Mouse (Mus musculus) embryonic facial prominence, embryonic 14.5 days (tissue): ENCODE measurements at regions not wholly inside any gene's neighbourhood (a gene's known extent, or its start where the extent isn't known, plus 50 kb on each side); places are given as distances from the start of the nearest gene placed in this dataset.

Experiments
- ATAC-seq: fragments of 200-750 bp; cut with Nextera tagmentation; 2 replicates; pipeline ENCODE4 v1.8.0; 2017; ENCODE audit warnings: low read depth, moderate number of reproducible peaks, moderate TSS enrichment
- DNase-seq: peaks from one replicate; pipeline ENCODE4 v3.0.0-alpha.2; 2015; ENCODE audit warnings: low spot score
- H3K27ac ChIP-seq: fragments of 300-500 bp; sonication (generic); replicated peaks from 2 replicates; pipeline ENCODE4 v1.5.1; 2014; ENCODE audit warnings: low read depth, mild to moderate bottlenecking, low read length, moderate library complexity
- H3K27me3 ChIP-seq: fragments of 300-500 bp; sonication (generic); replicated peaks from 2 replicates; pipeline ENCODE4 v1.6.1; 2014; ENCODE audit warnings: low read length; ENCODE audit not compliant: control insufficient read depth, insufficient read depth
- H3K36me3 ChIP-seq: fragments of 300-500 bp; sonication (generic); 2 replicates; pipeline ENCODE4 v1.6.1; 2014; ENCODE audit warnings: low read length, mixed read lengths; ENCODE audit not compliant: control insufficient read depth, insufficient read depth
- H3K4me1 ChIP-seq: fragments of 300-500 bp; sonication (generic); 2 replicates; pipeline ENCODE4 v1.6.1; 2014; ENCODE audit warnings: antibody characterized with exemption, low read length; ENCODE audit not compliant: control insufficient read depth, insufficient read depth
- H3K4me2 ChIP-seq: fragments of 300-500 bp; sonication (generic); 2 replicates; pipeline ENCODE4 v1.6.1; 2014; ENCODE audit warnings: low read depth, mild to moderate bottlenecking, low read length, moderate library complexity, mixed read lengths
- H3K4me3 ChIP-seq: fragments of 300-500 bp; sonication (generic); 2 replicates; pipeline ENCODE4 v1.5.1; 2014; ENCODE audit warnings: low read depth, mild to moderate bottlenecking, low read length
- H3K9ac ChIP-seq: fragments of 300-500 bp; sonication (generic); 2 replicates; pipeline ENCODE4 v1.6.1; 2014; ENCODE audit warnings: low read depth, mild to moderate bottlenecking, low read length, moderate library complexity, mixed read lengths
- H3K9me3 ChIP-seq: fragments of 300-500 bp; sonication (generic); 2 replicates; pipeline ENCODE4 v1.6.1; 2016; ENCODE audit warnings: low read length; ENCODE audit not compliant: control insufficient read depth
- WGBS: fragments of 180-500 bp; shearing (Covaris S2); extraction: QIAGEN DNeasy Blood & Tissue Kit; methylation state at CpG from one replicate; pipeline ENCODE4 v1.1.7; 2014; 5-methylcytosine and 5-hydroxymethylcytosine counted together

- 12% methylated on average over 6 of the region's 9 CpGs for WGBS
These were observed 352.3 kb downstream of the Bcor start for GRCm38 (mm10) chrX:11807883-11808262.

GRCm38 (mm10) chrX:11808911-11809310, 351.2 kb downstream of the Bcor start:
- DNase-seq = peak; percentile 27
- Histone ChIP-seq H3K27ac (no peak overlapping the region), H3K4me2 (no peak overlapping the region), H3K9ac (no peak overlapping the region), H3K4me3 (no peak overlapping the region), H3K27me3 (peaks cover 39% of the 10 kb centered on the region), H3K36me3 (no peaks in the 10 kb centered on the region), H3K4me1 (no peaks in the 10 kb centered on the region), H3K9me3 (no peaks in the 10 kb centered on the region)
- 40% methylated on average over 8 of the region's 8 CpGs for WGBS
- ATAC-seq = no peak

More at GRCm38 (mm10) chrX:11807883-11808262, 352.3 kb downstream of the Bcor start:
- ATAC-seq (0 out of 2 replicates have a peak, but pooled peaks have one; percentile 3), DNase-seq (no peak)
- Histone ChIP-seq H3K9ac (peak overlapping the region; percentile 66), H3K27me3 (peaks cover 39% of the 10 kb centered on the region), H3K36me3 (no peaks in the 10 kb centered on the region), H3K27ac (no peak overlapping the region), H3K9me3 (no peaks in the 10 kb centered on the region), H3K4me2 (peak overlapping the region; percentile 64), H3K4me1 (no peaks in the 10 kb centered on the region; the same call in 1 of the 2 replicates), H3K4me3 (peak overlapping the region; percentile 43)

GRCm38 (mm10) chrX:11814861-11815260, 345.3 kb downstream of the Bcor start:
- 24% methylated on average over 9 of the region's 9 CpGs for WGBS

GRCm38 (mm10) chrX:11815864-11816263, 344.3 kb downstream of the Bcor start:
- Histone ChIP-seq H3K4me3 (no peak overlapping the region), H3K36me3 (no peaks in the 10 kb centered on the region), H3K4me1 (no peaks in the 10 kb centered on the region), H3K9ac (no peak overlapping the region), H3K4me2 (no peak overlapping the region), H3K9me3 (no peaks in the 10 kb centered on the region), H3K27me3 (peaks cover 7% of the 10 kb centered on the region), H3K27ac (no peak overlapping the region)
- no peak for ATAC-seq
- DNase-seq = no peak
- 78% methylated on average over 4 of the region's 4 CpGs for WGBS

More at GRCm38 (mm10) chrX:11814861-11815260, 345.3 kb downstream of the Bcor start:
- Histone ChIP-seq H3K9ac (no peak overlapping the region), H3K4me3 (no peak overlapping the region), H3K36me3 (no peaks in the 10 kb centered on the region), H3K4me2 (no peak overlapping the region), H3K9me3 (no peaks in the 10 kb centered on the region), H3K27ac (no peak overlapping the region), H3K4me1 (no peaks in the 10 kb centered on the region), H3K27me3 (peaks cover 5% of the 10 kb centered on the region)
- DNase-seq (peak; percentile 64), ATAC-seq (no peak)

GRCm38 (mm10) chrX:11818634-11819033, 341.5 kb downstream of the Bcor start:
- Histone ChIP-seq H3K4me3 (no peak overlapping the region), H3K4me2 (no peak overlapping the region), H3K9me3 (no peaks in the 10 kb centered on the region), H3K9ac (no peak overlapping the region), H3K27me3 (peaks cover 8% of the 10 kb centered on the region; the same call in 1 of the 2 replicates), H3K4me1 (no peaks in the 10 kb centered on the region), H3K27ac (no peak overlapping the region), H3K36me3 (no peaks in the 10 kb centered on the region)
- WGBS = 95% methylated on average over 3 of the region's 3 CpGs
- ATAC-seq (no peak), DNase-seq (no peak)

GRCm38 (mm10) chrX:11821165-11821564, 339.0 kb downstream of the Bcor start:
- H3K4me3 ChIP-seq = no peak overlapping the region
- H3K9ac ChIP-seq = no peak overlapping the region
- H3K36me3 ChIP-seq = no peaks in the 10 kb centered on the region
- no peaks in the 10 kb centered on the region for H3K4me1 ChIP-seq
- peaks cover 8% of the 10 kb centered on the region; the same call in 1 of the 2 replicates for H3K27me3 ChIP-seq
- H3K9me3 ChIP-seq = no peaks in the 10 kb centered on the region
- 70% methylated on average over 2 of the region's 2 CpGs for WGBS
- H3K4me2 ChIP-seq = no peak overlapping the region
- DNase-seq (no peak), ATAC-seq (no peak)
- no peak overlapping the region for H3K27ac ChIP-seq

- WGBS = 54% methylated on average over 11 of the region's 16 CpGs
- no peak overlapping the region for H3K4me2 ChIP-seq
- no peaks in the 10 kb centered on the region for H3K4me1 ChIP-seq
- H3K4me3 ChIP-seq = no peak overlapping the region
- ATAC-seq = no peak
- H3K9ac ChIP-seq = no peak overlapping the region
- no peaks in the 10 kb centered on the region for H3K36me3 ChIP-seq
- peaks cover 8% of the 10 kb centered on the region; the same call in 1 of the 2 replicates for H3K27me3 ChIP-seq
- H3K27ac ChIP-seq = no peak overlapping the region
- H3K9me3 ChIP-seq = no peaks in the 10 kb centered on the region
- peak; percentile 54 for DNase-seq
These were observed 338.0 kb downstream of the Bcor start for GRCm38 (mm10) chrX:11821880-11822768.

- Histone ChIP-seq H3K4me3 (no peak overlapping the region), H3K4me1 (no peaks in the 10 kb centered on the region), H3K9me3 (no peaks in the 10 kb centered on the region), H3K27ac (no peak overlapping the region), H3K9ac (no peak overlapping the region), H3K36me3 (no peaks in the 10 kb centered on the region), H3K4me2 (no peak overlapping the region), H3K27me3 (peaks cover 8% of the 10 kb centered on the region; the same call in 1 of the 2 replicates)
- 72% methylated on average over 1 of the region's 1 CpGs for WGBS
- DNase-seq (no peak), ATAC-seq (no peak)
These were observed 334.2 kb downstream of the Bcor start for GRCm38 (mm10) chrX:11825948-11826347.
